Mouse (Mus musculus): ENCODE measurements at regions not wholly inside any gene's neighbourhood (a gene's known extent, or its start where the extent isn't known, plus 50 kb on each side); places are given as distances from the start of the nearest gene placed in this dataset.

GRCm38 (mm10) chr15:50005142-50005541, 3879.6 kb upstream of the Gm7489 start:
- DNase-seq (ENCODE audit: low spot score), result no peak

GRCm38 (mm10) chr15:50046653-50047052, 3838.1 kb upstream of the Gm7489 start:
- DNase-seq (ENCODE audit: low spot score), result no peak

GRCm38 (mm10) chr15:50053468-50053867, 3831.2 kb upstream of the Gm7489 start:
- DNase-seq (ENCODE audit: low spot score), result no peak

GRCm38 (mm10) chr15:50053892-50054291, 3830.8 kb upstream of the Gm7489 start:
- DNase-seq (ENCODE audit: low spot score), result no peak

GRCm38 (mm10) chr15:50078246-50078645, 3806.5 kb upstream of the Gm7489 start:
- no peak for DNase-seq (ENCODE audit: low spot score)

GRCm38 (mm10) chr15:50082428-50082827, 3802.3 kb upstream of the Gm7489 start:
- DNase-seq (ENCODE audit: low spot score), result no peak

- DNase-seq (ENCODE audit: low spot score), result peak; percentile 8
Measured at GRCm38 (mm10) chr15:50102596-50103277, 3782.0 kb upstream of the Gm7489 start.

GRCm38 (mm10) chr15:50108913-50109312, 3775.8 kb upstream of the Gm7489 start:
- DNase-seq (ENCODE audit: low spot score), result no peak

GRCm38 (mm10) chr15:50153863-50154262, 3730.8 kb upstream of the Gm7489 start:
- no peak for DNase-seq (ENCODE audit: low spot score)

GRCm38 (mm10) chr15:50172276-50172772, 3712.4 kb upstream of the Gm7489 start:
- no peak for DNase-seq (ENCODE audit: low spot score)

GRCm38 (mm10) chr15:50183185-50183584, 3701.5 kb upstream of the Gm7489 start:
- no peak for DNase-seq (ENCODE audit: low spot score)

All from retina, embryonic 14.5 days (tissue).